In the genomic region with DNA sequence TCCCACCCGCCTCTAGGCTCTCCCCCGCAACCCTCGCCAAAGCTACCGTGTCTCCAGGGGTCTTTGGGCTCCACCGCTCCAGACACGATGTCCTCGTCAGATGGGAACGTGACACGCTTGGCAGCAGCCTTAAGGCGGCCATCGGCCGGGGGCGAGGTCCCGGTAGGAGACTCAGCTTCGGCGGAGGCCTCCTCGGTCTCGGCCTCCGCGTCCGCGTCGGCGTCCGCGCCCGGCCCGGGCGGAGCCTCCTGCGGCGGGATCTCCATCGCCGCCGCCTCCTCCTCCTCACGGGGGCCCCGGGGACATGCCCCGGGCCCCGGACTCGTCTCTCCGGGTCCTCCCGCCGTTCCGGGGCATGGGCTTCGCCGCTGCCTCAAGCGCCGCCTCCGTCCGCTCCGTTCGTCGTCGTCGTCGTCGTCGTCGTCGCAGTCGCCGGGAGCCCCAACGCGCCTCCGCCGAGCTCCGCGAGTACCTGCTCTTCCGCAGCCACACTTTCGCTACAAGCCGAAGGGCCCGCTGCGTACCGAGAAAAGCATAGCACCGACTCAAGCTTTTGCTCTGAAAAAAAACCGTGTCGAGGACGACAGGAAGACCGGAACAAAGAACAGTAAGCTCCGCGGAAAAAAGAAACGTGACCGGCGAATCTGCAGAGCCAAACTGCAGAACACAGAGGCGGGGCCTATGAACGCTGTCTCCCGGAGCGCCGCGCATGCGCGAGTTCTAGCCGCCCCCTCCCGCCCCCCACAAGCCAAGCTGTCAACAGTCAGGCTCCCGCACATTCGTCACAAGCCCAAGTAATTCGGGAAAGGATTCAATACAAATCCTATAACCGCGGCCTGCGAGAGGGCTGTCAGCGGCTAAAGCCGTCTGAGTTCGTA, we compare ENCODE assay signal across 8 mouse cellular contexts. TPM values are rescaled to one million over a fixed set of nuclear protein-coding genes. Genes with fewer than 3 reads are reported as not detected.
A peak's percentile ranks its signal among the peaks of the same experiment; 100 is the strongest.
DNase-seq lines count a peak whose midpoint lies in the region; ATAC-seq and TF ChIP-seq lines count a peak whose summit lies in the region.

No protein-coding gene starts in this region.

- H3K27me3 ChIP-seq in erythroblast, embryonic 14.5 days (ENCODE audit: control insufficient read depth) = no peaks in the 10 kb centered on the region
- no peaks in the 10 kb centered on the region for H3K27me3 ChIP-seq in heart, embryonic 12.5 days (replicated peaks)
- no peaks in the 10 kb centered on the region for H3K27me3 ChIP-seq in kidney, embryonic 16.5 days (ENCODE audit: insufficient read depth, low read length)
- H3K27me3 ChIP-seq in liver, adult 2 months (ENCODE audit: control insufficient read depth, insufficient read depth, low read length) = no peaks in the 10 kb centered on the region

- H3K27ac ChIP-seq in heart, embryonic 12.5 days (ENCODE audit: poor library complexity, severe bottlenecking) = peak overlapping the region; percentile 79
- peak overlapping the region; percentile 94 for H3K27ac ChIP-seq in kidney, embryonic 16.5 days (ENCODE audit: low read length)
- H3K27ac ChIP-seq in liver, adult 2 months (replicated peaks; ENCODE audit: insufficient read depth, low read depth, low read length) = peak overlapping the region; percentile 81

- H3K4me2 ChIP-seq in heart, embryonic 12.5 days = peak overlapping the region; percentile 94
- H3K4me2 ChIP-seq in kidney, embryonic 16.5 days (replicated peaks; ENCODE audit: low read depth, low read length) = peak overlapping the region; percentile 81

- TF ChIP-seq CTCF in liver, adult 2 months (IDR thresholded peaks at IDR 0.05; ENCODE audit: low read depth, low read length) = no peak

- H3K4me1 ChIP-seq in erythroblast, embryonic 14.5 days (ENCODE audit: control insufficient read depth) = peaks cover 86% of the 10 kb centered on the region
- peaks cover 51% of the 10 kb centered on the region for H3K4me1 ChIP-seq in heart, embryonic 12.5 days (replicated peaks)
- H3K4me1 ChIP-seq in kidney, embryonic 16.5 days (ENCODE audit: insufficient read depth, low read length) = peaks cover 37% of the 10 kb centered on the region
- H3K4me1 ChIP-seq in liver, adult 2 months (ENCODE audit: control insufficient read depth, insufficient read depth, low read length) = peaks cover 24% of the 10 kb centered on the region

- H3K79me2 ChIP-seq in liver, adult 2 months (ENCODE audit: control insufficient read depth, insufficient read depth, low read length) = peaks cover 36% of the 10 kb centered on the region

- H3K36me3 ChIP-seq in erythroblast, embryonic 14.5 days (ENCODE audit: control insufficient read depth) = peaks cover 73% of the 10 kb centered on the region
- H3K36me3 ChIP-seq in heart, embryonic 12.5 days = peaks cover 32% of the 10 kb centered on the region
- peaks cover 21% of the 10 kb centered on the region for H3K36me3 ChIP-seq in kidney, embryonic 16.5 days (ENCODE audit: insufficient read depth, low read length)
- H3K36me3 ChIP-seq in liver, adult 2 months (ENCODE audit: control insufficient read depth, insufficient read depth, low read length) = peaks cover 3% of the 10 kb centered on the region; the same call in 1 of the 2 replicates

- peak; percentile 89 for ATAC-seq in heart, embryonic 12.5 days (ENCODE audit: insufficient number of reproducible peaks, low FRiP score)
- peak; percentile 85 for ATAC-seq in kidney, embryonic 16.5 days (ENCODE audit: low FRiP score, low TSS enrichment)
- ATAC-seq in monocyte, adult 5-6 weeks (replicated peaks; ENCODE audit: insufficient number of reproducible peaks, low FRiP score, low TSS enrichment, poor library complexity, severe bottlenecking) = peak; percentile 54

- peak overlapping the region; percentile 90 for H3K4me3 ChIP-seq in erythroblast, embryonic 14.5 days (replicated peaks)
- peak overlapping the region; percentile 78 for H3K4me3 ChIP-seq in heart, embryonic 12.5 days
- H3K4me3 ChIP-seq in kidney, embryonic 16.5 days (ENCODE audit: low read length) = peak overlapping the region; percentile 99
- peak overlapping the region; percentile 95 for H3K4me3 ChIP-seq in liver, adult 2 months (ENCODE audit: insufficient read depth, low read depth, low read length)

- under 1% methylated on average over 102 of the region's 102 CpGs for WGBS in heart, embryonic 12.5 days
- WGBS in kidney, embryonic 16.5 days = under 1% methylated on average over 91 of the region's 102 CpGs
- under 1% methylated on average over 102 of the region's 102 CpGs for WGBS in liver, adult 2 months

- H3K9ac ChIP-seq in heart, embryonic 12.5 days = peak overlapping the region; percentile 95
- H3K9ac ChIP-seq in kidney, embryonic 16.5 days (replicated peaks; ENCODE audit: low read length) = peak overlapping the region; percentile 96
- peak overlapping the region; percentile 97 for H3K9ac ChIP-seq in liver, adult 2 months (ENCODE audit: low read depth, low read length)

- 0 out of 2 replicates have a peak, but pooled peaks have one; percentile 29 for TF ChIP-seq POLR2A in liver, adult 2 months (IDR thresholded peaks at IDR 0.05; ENCODE audit: extremely low read depth, insufficient read depth, low read length)

- DNase-seq in CD4-positive, CD25-positive, alpha-beta regulatory T cell, adult 2 months (ENCODE audit: low read depth, low spot score) = peak; percentile 95
- DNase-seq in brain, embryonic 18.5 days (ENCODE audit: low read depth, low spot score) = peak; percentile 92
- DNase-seq in liver, adult 2 months (ENCODE audit: extremely low read depth, low read depth, low spot score) = peak; percentile 83
- DNase-seq in spleen, postnatal 36 days (ENCODE audit: low spot score in 2 of 2) = peak; percentile 84 to 85

- peaks cover 7% of the 10 kb centered on the region for H3K9me3 ChIP-seq in erythroblast, embryonic 14.5 days (ENCODE audit: control insufficient read depth, low read length)
- H3K9me3 ChIP-seq in heart, embryonic 12.5 days (replicated peaks) = peaks cover 6% of the 10 kb centered on the region; the same call in 1 of the 2 replicates
- H3K9me3 ChIP-seq in kidney, embryonic 16.5 days (ENCODE audit: low read length) = peaks cover 5% of the 10 kb centered on the region

RNA-seq across cellular contexts. Expression of a gene that starts 0.9 kb away (rescaled TPM):
- 26.4 and 32.4 TPM in 2 replicates for polyA plus RNA-seq in erythroblast, embryonic 14.5 days (2012)
- 26.2 and 26.5 TPM in 2 replicates for polyA plus RNA-seq in heart, embryonic 12.5 days (2016; fragmentation: Nextera tagmentation; extraction: Ambion mirVana)
- polyA plus RNA-seq in kidney, embryonic 16.5 days (2015; fragmentation: Nextera tagmentation; extraction: Ambion mirVana) = 21.9 and 23.9 TPM in 2 replicates
- total RNA-seq in liver, adult 2 months (2014; rRNA removed) = 25.0 and 25.6 TPM in 2 replicates
- polyA plus RNA-seq in liver, adult 2 months (2012; rRNA removed) = 82.3 and 84.2 TPM in 2 replicates
- total RNA-seq in monocyte, adult 5-6 weeks (2017) = 8.9 to 26.0 TPM (median 18.8 TPM) in 3 replicates

RNA-seq across cellular contexts. Expression of a gene that starts 15.1 kb away (rescaled TPM):
- polyA plus RNA-seq in erythroblast, embryonic 14.5 days (2012) = 0.14 and 0.16 TPM in 2 replicates
- 0.32 and 0.36 TPM in 2 replicates for polyA plus RNA-seq in heart, embryonic 12.5 days (2016; fragmentation: Nextera tagmentation; extraction: Ambion mirVana)
- 0.46 and 0.71 TPM in 2 replicates for polyA plus RNA-seq in kidney, embryonic 16.5 days (2015; fragmentation: Nextera tagmentation; extraction: Ambion mirVana)
- 0.40 and 0.83 TPM in 2 replicates for total RNA-seq in liver, adult 2 months (2014; rRNA removed)
- 0.93 and 1.3 TPM in 2 replicates for polyA plus RNA-seq in liver, adult 2 months (2012; rRNA removed)
- 4.2 to 8.9 TPM (median 5.1 TPM) in 3 replicates for total RNA-seq in monocyte, adult 5-6 weeks (2017)

RNA-seq across cellular contexts. Expression of a gene that starts 15.4 kb away (rescaled TPM):
- 12.9 and 13.5 TPM in 2 replicates for polyA plus RNA-seq in erythroblast, embryonic 14.5 days (2012)
- 118 and 121 TPM in 2 replicates for polyA plus RNA-seq in heart, embryonic 12.5 days (2016; fragmentation: Nextera tagmentation; extraction: Ambion mirVana)
- polyA plus RNA-seq in kidney, embryonic 16.5 days (2015; fragmentation: Nextera tagmentation; extraction: Ambion mirVana) = 169 and 183 TPM in 2 replicates
- total RNA-seq in liver, adult 2 months (2014; rRNA removed) = 31.2 and 40.1 TPM in 2 replicates
- 60.2 and 61.6 TPM in 2 replicates for polyA plus RNA-seq in liver, adult 2 months (2012; rRNA removed)
- total RNA-seq in monocyte, adult 5-6 weeks (2017) = 52.9 to 68.5 TPM (median 62.3 TPM) in 3 replicates

RNA-seq across cellular contexts. Expression of a gene that starts 42.3 kb away (rescaled TPM):
- polyA plus RNA-seq in erythroblast, embryonic 14.5 days (2012) = 10.2 and 11.9 TPM in 2 replicates
- polyA plus RNA-seq in heart, embryonic 12.5 days (2016; fragmentation: Nextera tagmentation; extraction: Ambion mirVana) = 37.1 and 40.6 TPM in 2 replicates
- 52.6 and 55.8 TPM in 2 replicates for polyA plus RNA-seq in kidney, embryonic 16.5 days (2015; fragmentation: Nextera tagmentation; extraction: Ambion mirVana)
- 4.9 and 5.3 TPM in 2 replicates for total RNA-seq in liver, adult 2 months (2014; rRNA removed)
- 18.0 and 24.8 TPM in 2 replicates for polyA plus RNA-seq in liver, adult 2 months (2012; rRNA removed)
- 43.4 to 59.5 TPM (median 53.5 TPM) in 3 replicates for total RNA-seq in monocyte, adult 5-6 weeks (2017)

RNA-seq across cellular contexts. Expression of a gene that starts 44.4 kb away (rescaled TPM):
- polyA plus RNA-seq in erythroblast, embryonic 14.5 days (2012) = 0.02 TPM in 1 of 2 replicates, not detected in the other
- polyA plus RNA-seq in heart, embryonic 12.5 days (2016; fragmentation: Nextera tagmentation; extraction: Ambion mirVana) = 0.08 TPM in 1 of 2 replicates, not detected in the other
- polyA plus RNA-seq in kidney, embryonic 16.5 days (2015; fragmentation: Nextera tagmentation; extraction: Ambion mirVana) = 0.11 and 0.14 TPM in 2 replicates
- total RNA-seq in liver, adult 2 months (2014; rRNA removed) = not detected in 2 replicates
- polyA plus RNA-seq in liver, adult 2 months (2012; rRNA removed) = not detected in 2 replicates
- not detected in 3 replicates for total RNA-seq in monocyte, adult 5-6 weeks (2017)

Comparison
In these comparisons a context has a peak if more than half of its experiments do, and no peak if none do; other contexts are left out.
1. Peak in every context shown above with its lines: DNase-seq, ATAC-seq, H3K4me3 ChIP-seq and H3K27ac ChIP-seq.